Mouse (Mus musculus) spleen, adult 2 months (tissue): ENCODE results near the gene Traf3ip1.

Experiments used
- CTCF ChIP-seq: fragments of 200-500 bp; IDR thresholded peaks from 2 replicates; pipeline ENCODE4 v1.5.1; 2011; ENCODE audit warnings: mild to moderate bottlenecking, inconsistent platforms; ENCODE audit not compliant: insufficient read depth, insufficient read length, insufficient replicate concordance; ENCODE audit errors: extremely low read depth
- POLR2A ChIP-seq: fragments of 200-500 bp; IDR thresholded peaks from 2 replicates; pipeline ENCODE4 v1.6.1; 2011; ENCODE audit warnings: low read depth, low read length, inconsistent platforms

- TF ChIP-seq CTCF = no peak
- no peak for TF ChIP-seq POLR2A
Measured at GRCm38 (mm10) chr1:91543974-91544373, 49.5 kb downstream of the Traf3ip1 start.
